Mouse (Mus musculus): ENCODE measurements at regions not wholly inside any gene's neighbourhood (a gene's known extent, or its start where the extent isn't known, plus 50 kb on each side); places are given as distances from the start of the nearest gene placed in this dataset.
"Not testable (repeated sequence)": the region's sequence is repeated elsewhere in the genome, so short reads cannot be mapped to it uniquely, and the experiment has no call there.

GRCm38 (mm10) chr3:57950431-57951331, 102.8 kb upstream of the Pfn2 start:
- ATAC-seq (replicated peaks in 1 of 2; ENCODE audit: insufficient read depth in 1 of 2, low FRiP score in 2 of 2, low TSS enrichment in 1 of 2, low read depth in 1 of 2, poor library complexity in 2 of 2, severe bottlenecking in 2 of 2), result no peak

GRCm38 (mm10) chr3:57951438-57951837, 103.6 kb upstream of the Pfn2 start:
- ATAC-seq (replicated peaks in 1 of 2; ENCODE audit: insufficient read depth in 1 of 2, low FRiP score in 2 of 2, low TSS enrichment in 1 of 2, low read depth in 1 of 2, poor library complexity in 2 of 2, severe bottlenecking in 2 of 2), result no peak

GRCm38 (mm10) chr3:57957352-57957751, 109.5 kb upstream of the Pfn2 start:
- no peak for ATAC-seq (replicated peaks in 1 of 2; ENCODE audit: insufficient read depth in 1 of 2, low FRiP score in 2 of 2, low TSS enrichment in 1 of 2, low read depth in 1 of 2, poor library complexity in 2 of 2, severe bottlenecking in 2 of 2)

- ATAC-seq (replicated peaks in 1 of 2; ENCODE audit: insufficient read depth in 1 of 2, low FRiP score in 2 of 2, low TSS enrichment in 1 of 2, low read depth in 1 of 2, poor library complexity in 2 of 2, severe bottlenecking in 2 of 2), result no peak
These were observed 116.1 kb upstream of the Pfn2 start for GRCm38 (mm10) chr3:57963965-57964364.

GRCm38 (mm10) chr3:57970614-57971013, 122.7 kb upstream of the Pfn2 start:
- ATAC-seq (replicated peaks in 1 of 2; ENCODE audit: insufficient read depth in 1 of 2, low FRiP score in 2 of 2, low TSS enrichment in 1 of 2, low read depth in 1 of 2, poor library complexity in 2 of 2, severe bottlenecking in 2 of 2), result not testable (repeated sequence)

GRCm38 (mm10) chr3:57972469-57973245, 124.8 kb upstream of the Pfn2 start:
- ATAC-seq (replicated peaks in 1 of 2; ENCODE audit: insufficient read depth in 1 of 2, low FRiP score in 2 of 2, low TSS enrichment in 1 of 2, low read depth in 1 of 2, poor library complexity in 2 of 2, severe bottlenecking in 2 of 2), result no peak

GRCm38 (mm10) chr3:57973546-57973945, 125.7 kb upstream of the Pfn2 start:
- ATAC-seq (replicated peaks in 1 of 2; ENCODE audit: insufficient read depth in 1 of 2, low FRiP score in 2 of 2, low TSS enrichment in 1 of 2, low read depth in 1 of 2, poor library complexity in 2 of 2, severe bottlenecking in 2 of 2), result no peak

- ATAC-seq (replicated peaks in 1 of 2; ENCODE audit: insufficient read depth in 1 of 2, low FRiP score in 2 of 2, low TSS enrichment in 1 of 2, low read depth in 1 of 2, poor library complexity in 2 of 2, severe bottlenecking in 2 of 2), result no peak
These were observed 127.5 kb upstream of the Pfn2 start for GRCm38 (mm10) chr3:57975379-57975778.

GRCm38 (mm10) chr3:57976640-57977229, 128.9 kb upstream of the Pfn2 start:
- no peak for ATAC-seq (replicated peaks in 1 of 2; ENCODE audit: insufficient read depth in 1 of 2, low FRiP score in 2 of 2, low TSS enrichment in 1 of 2, low read depth in 1 of 2, poor library complexity in 2 of 2, severe bottlenecking in 2 of 2)

- no peak for ATAC-seq (replicated peaks in 1 of 2; ENCODE audit: insufficient read depth in 1 of 2, low FRiP score in 2 of 2, low TSS enrichment in 1 of 2, low read depth in 1 of 2, poor library complexity in 2 of 2, severe bottlenecking in 2 of 2)
These were observed 140.3 kb upstream of the Pfn2 start for GRCm38 (mm10) chr3:57988175-57988574.

GRCm38 (mm10) chr3:57990738-57991137, 142.9 kb upstream of the Pfn2 start:
- ATAC-seq (replicated peaks in 1 of 2; ENCODE audit: insufficient read depth in 1 of 2, low FRiP score in 2 of 2, low TSS enrichment in 1 of 2, low read depth in 1 of 2, poor library complexity in 2 of 2, severe bottlenecking in 2 of 2), result no peak

- no peak for ATAC-seq (replicated peaks in 1 of 2; ENCODE audit: insufficient read depth in 1 of 2, low FRiP score in 2 of 2, low TSS enrichment in 1 of 2, low read depth in 1 of 2, poor library complexity in 2 of 2, severe bottlenecking in 2 of 2)
These were observed 150.5 kb upstream of the Pfn2 start for GRCm38 (mm10) chr3:57998121-57999102.

- ATAC-seq (replicated peaks in 1 of 2; ENCODE audit: insufficient read depth in 1 of 2, low FRiP score in 2 of 2, low TSS enrichment in 1 of 2, low read depth in 1 of 2, poor library complexity in 2 of 2, severe bottlenecking in 2 of 2), result no peak
These were observed 155.1 kb upstream of the Pfn2 start for GRCm38 (mm10) chr3:58002792-58003574.

GRCm38 (mm10) chr3:58024750-58025392, 177.0 kb upstream of the Pfn2 start:
- no peak for ATAC-seq (replicated peaks in 1 of 2; ENCODE audit: insufficient read depth in 1 of 2, low FRiP score in 2 of 2, low TSS enrichment in 1 of 2, low read depth in 1 of 2, poor library complexity in 2 of 2, severe bottlenecking in 2 of 2)

- no peak for ATAC-seq (replicated peaks in 1 of 2; ENCODE audit: insufficient read depth in 1 of 2, low FRiP score in 2 of 2, low TSS enrichment in 1 of 2, low read depth in 1 of 2, poor library complexity in 2 of 2, severe bottlenecking in 2 of 2)
These were observed 201.7 kb upstream of the Pfn2 start for GRCm38 (mm10) chr3:58049618-58050017.

- ATAC-seq (replicated peaks in 1 of 2; ENCODE audit: insufficient read depth in 1 of 2, low FRiP score in 2 of 2, low TSS enrichment in 1 of 2, low read depth in 1 of 2, poor library complexity in 2 of 2, severe bottlenecking in 2 of 2), result no peak
These were observed 206.8 kb upstream of the Pfn2 start for GRCm38 (mm10) chr3:58054726-58055125.
